Mouse (Mus musculus) frontal cortex, postnatal 10 days (tissue): ENCODE data around the gene Fgd3.
A peak's percentile ranks its signal among the peaks of the same experiment; 100 is the strongest.

Experiments
- DNase-seq, 2 experiments: peaks; one replicate each; pipeline ENCODE4 v3.0.0; 2022; ENCODE audit warnings: low spot score in 2 of 2, mixed read lengths in 1 of 2

Fgd3 gene

DNA sequence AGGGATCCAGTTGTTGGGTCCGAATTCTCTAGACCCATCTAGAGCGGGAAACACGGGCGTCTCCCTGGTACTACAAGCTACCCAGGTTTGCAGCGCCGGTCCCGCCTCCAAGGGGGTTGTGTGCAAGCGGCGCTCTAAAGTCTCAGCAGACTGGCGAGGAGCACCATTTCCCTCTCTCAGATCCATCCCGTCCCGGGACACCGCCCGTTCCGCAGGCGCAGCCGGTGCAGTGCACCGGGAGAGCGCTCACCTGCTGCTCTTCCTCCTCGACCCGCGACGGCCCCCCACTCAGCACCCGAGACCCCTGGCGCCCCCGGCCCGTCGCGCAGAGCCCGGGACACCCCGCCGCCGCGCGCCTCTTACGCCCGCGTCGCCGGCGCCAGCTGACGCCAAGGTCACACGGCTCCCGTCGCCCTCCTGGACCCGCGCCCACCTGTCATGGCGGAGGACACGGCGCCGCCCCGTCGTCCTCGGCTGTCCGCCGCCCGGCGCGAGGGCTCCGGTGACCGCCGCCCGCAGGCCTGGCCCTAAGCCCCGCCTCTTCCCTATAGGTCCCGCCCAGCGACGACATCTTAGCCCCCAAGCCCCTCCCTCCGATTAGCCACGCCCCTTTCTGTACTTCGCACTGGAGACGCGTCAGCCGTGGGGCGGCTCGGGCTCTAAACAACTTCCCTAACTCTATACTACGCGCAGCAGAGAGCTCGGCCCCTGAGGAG, 104.4 kb downstream of the Fgd3 start, which contains the start of gene Card19:
Gene Card19 (minus strand): TSS at position 534 of the 716 bp plus-strand sequence.
- DNase-seq, result peak; percentile 86 to 89

DNA sequence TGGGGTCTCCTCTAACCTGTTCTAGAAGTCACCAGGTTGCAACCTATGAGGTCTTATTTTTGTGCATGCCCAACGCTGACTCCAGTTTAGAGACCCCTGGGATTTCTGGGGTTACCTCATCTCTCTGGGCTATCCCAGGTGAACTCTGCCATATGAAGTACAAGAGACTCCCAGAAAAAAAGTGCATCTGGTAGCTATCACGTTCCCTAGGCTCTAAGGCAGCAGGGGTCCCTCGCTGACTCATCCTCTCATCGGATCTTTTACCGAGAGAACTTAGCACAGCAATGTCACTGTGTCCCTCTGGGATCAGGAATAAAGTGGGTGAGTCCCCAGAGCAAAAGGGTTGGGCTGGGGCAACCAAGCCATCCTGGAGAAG, 105.0 kb downstream of the Fgd3 start:
- no peak for DNase-seq

DNA sequence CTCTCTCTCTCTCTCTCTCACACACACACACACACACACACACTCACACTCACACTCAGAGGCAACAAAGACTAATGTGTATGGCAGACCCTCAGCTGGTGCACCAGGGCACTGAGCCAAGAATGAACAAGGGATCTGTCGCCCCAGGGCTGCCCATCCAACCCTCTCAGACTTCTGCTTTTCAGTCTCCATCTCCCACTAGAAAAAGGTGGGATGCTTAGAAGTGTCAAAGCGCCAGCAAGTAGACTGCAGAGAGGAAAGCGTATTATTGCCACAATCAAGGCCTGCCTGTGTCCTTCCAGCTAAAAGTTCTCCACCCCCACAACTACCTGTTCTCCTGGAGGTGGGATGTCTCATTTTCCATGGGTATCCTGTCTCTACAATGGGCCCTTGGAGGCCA, 105.7 kb downstream of the Fgd3 start:
- no peak for DNase-seq

DNA sequence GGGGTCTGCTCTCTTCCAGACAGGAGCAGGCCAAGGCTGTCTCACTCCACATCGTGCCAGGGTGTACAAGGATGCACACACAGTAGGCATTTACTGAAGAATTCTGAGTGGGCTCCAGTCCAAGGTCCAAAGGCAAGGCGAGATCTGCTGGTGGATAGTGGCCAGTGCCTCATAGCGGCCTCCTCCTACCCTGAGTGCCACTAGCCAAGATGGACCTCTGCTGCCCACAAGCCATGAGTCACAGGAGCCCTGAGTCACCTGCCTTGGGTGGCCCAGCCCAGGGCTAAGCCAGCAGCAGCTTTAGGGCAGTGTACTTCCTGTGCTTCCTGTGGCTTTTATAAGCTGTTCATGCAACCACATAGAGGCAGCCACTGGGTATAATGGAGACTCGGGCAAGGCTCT, 106.6 kb downstream of the Fgd3 start:
- no peak for DNase-seq

DNA sequence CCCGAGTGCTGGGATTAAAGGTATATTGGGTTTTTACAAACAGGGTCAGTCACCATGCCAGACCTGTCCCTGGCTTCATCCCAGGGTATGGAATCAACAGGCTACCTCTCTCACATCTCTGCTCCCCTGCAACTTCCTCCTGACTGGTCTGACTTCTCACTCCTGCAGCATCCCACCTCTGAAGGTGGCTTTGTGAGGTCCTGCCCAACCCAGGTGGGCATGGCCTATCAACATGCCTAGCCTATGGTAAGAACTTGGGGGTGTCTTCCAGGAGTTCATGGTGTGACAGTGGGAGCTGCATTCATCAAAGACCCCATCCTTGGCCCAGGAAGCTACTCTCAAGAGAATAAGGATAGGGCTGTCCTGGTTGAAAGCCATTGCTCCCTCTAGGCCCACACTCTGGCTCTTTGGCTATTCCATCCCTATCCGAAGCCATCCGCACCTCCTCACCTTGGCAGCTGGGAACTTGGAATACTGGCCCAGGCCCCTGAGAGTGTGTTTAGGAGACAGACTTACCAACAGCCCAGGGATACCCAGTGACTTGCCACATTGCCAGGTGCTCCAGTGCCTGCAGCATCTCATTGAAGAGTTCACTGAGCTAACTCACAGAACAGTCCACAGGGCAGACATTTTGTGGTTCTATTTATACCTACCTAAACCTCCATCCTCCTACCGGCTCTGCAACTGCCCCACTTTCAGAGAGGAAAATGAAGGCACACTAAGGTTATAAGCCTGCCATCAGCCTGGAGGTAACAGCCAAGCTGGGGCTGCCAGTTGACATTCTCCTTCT, 107.2 kb downstream of the Fgd3 start:
- no peak for DNase-seq
